Mouse (Mus musculus) Muller cell, postnatal 12 days (primary cell): ENCODE results near the gene Cyp4a30b.
"Not testable (repeated sequence)": the region's sequence is repeated elsewhere in the genome, so short reads cannot be mapped to it uniquely, and the experiment has no call there.

Experiments
- DNase-seq: peaks from one replicate; pipeline ENCODE4 v3.0.0-alpha.2; 2015; ENCODE audit errors: inconsistent ontology term

Cyp4a30b gene

DNA sequence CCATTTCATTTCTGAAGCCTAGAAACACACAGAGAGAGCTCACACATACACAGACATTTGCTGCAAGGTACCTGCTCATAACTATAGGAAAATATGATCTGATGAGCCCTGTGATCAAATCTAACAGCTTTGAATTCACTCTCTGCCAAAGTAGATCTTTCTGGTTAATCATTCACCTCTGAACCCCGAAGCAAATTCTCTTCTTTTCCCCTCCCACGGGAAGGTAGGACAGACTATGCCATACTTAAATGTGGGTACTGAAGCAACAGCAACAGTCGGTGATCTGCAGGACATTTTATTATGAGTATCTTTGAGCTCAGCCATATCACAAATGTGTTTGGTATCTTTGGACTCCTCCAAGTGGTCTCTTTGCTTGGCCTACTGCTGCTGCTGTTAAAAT lies at the start of gene Cyp4a30b:
Gene Cyp4a30b, plus strand, starts transcription at position 301 of the 400 bp plus-strand sequence.
- no peak for DNase-seq

- DNase-seq: not testable (repeated sequence)
Measured at GRCm38 (mm10) chr4:115411324-115411723, 41.1 kb upstream of the Cyp4a30b start, which contains the start of gene Cyp4a12b. Gene Cyp4a12b, plus strand, starts transcription at chr4:115411624.

- no peak for DNase-seq
Measured at GRCm38 (mm10) chr4:115450577-115451137, 1.7 kb upstream of the Cyp4a30b start.

DNA sequence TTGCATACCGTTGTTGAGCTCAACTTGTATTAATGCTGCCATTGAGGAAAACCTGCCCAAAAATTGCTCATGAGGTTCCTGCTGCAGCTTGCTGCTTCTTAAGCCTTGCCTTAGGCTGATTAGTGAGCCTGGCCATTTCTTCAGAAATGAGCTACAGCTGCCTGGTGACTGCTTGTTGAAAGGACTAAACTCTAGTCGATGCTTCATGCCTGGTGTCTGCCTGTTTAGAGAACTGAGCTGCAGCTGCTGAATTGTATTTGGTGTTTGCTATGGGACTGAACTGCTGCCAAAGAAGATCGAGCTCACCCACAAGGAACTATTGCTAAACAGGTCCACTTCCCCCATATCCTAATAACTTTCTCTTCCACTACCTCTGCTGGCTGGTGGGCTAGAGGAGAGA lies 21.2 kb downstream of the Cyp4a30b start:
- DNase-seq: not testable (repeated sequence)

GRCm38 (mm10) chr4:115476051-115476450 lies 23.6 kb downstream of the Cyp4a30b start:
- not testable (repeated sequence) for DNase-seq

DNA sequence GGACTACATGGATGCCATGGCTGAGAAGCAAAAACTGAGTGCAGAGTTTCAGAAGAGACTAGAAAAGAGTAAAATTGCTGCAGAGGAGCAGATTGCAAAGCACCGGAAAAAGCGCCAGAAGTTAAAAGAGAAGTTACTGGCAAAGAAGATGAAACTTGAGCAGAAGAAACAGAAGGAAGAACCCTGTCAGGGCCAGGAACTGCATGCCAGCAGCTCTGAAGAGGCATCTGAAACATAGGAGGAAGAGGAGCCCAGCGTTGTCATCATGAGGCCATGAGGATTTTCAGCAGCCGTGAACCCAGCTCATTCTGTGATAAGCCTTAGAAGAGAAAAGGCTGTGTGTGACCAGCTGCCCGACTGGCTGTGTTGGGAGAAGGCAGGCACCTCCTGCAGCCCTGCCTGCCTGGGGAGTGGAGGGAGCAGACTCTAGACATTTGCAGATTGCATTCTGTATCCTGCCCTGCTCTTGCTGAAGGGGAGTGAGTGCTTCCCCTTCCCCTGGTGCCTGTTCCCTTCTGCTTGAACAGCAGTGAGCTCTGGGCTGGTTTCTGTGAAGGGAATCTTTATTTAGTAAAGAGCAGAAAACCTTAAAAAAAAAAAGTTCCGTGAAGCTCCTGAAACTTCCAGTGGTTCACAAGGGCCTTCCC lies 28.7 kb downstream of the Cyp4a30b start:
- no peak for DNase-seq

DNA sequence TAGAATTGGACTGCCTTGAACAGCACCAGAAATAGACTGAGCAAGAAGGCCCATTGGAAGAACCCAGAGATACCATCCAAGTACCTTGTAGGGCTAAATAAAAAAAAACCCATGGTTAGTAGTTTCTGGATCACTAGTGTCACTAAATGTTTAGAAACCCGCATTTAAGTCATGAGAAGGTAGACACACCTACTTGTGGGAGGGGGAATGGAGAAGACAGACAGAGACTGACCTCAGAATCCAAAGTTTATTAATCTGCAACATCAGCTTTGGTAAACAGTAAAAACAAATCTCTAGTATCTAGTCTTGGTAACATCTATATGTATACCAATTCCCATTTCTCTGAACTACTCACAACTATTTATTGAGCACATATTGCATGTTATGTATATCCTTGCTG lies 43.6 kb downstream of the Cyp4a30b start, which contains the start of gene Cyp4a14:
Gene Cyp4a14, minus strand, starts transcription at position 142 of the 400 bp plus-strand sequence.
- DNase-seq: no peak

GRCm38 (mm10) chr4:115497466-115497865 lies 45.1 kb downstream of the Cyp4a30b start:
- no peak for DNase-seq

DNA sequence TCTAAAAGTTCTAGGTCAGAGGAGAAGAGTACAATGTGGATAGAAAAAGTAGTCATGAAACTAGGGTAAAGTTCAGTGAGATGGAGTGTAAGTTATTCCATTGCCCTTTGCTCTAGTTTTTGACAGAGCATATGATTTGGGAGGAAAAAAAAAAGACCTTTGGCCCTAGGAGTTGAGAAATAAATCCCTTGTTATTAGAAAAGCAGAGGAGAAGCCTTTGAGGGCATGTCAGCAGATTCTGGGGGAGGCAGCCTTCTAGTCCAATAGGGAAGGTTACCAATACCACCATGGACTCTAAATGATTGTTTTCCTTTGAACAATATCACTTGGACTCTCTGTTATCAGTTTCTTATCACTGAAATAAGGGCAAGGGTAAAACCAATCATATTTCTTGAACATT lies 61.6 kb downstream of the Cyp4a30b start:
- not testable (repeated sequence) for DNase-seq

- DNase-seq: not testable (repeated sequence)
Measured at GRCm38 (mm10) chr4:115518000-115518399, 65.6 kb downstream of the Cyp4a30b start, which contains the start of gene Cyp4a10. Gene Cyp4a10, plus strand, starts transcription at chr4:115518264.

DNA sequence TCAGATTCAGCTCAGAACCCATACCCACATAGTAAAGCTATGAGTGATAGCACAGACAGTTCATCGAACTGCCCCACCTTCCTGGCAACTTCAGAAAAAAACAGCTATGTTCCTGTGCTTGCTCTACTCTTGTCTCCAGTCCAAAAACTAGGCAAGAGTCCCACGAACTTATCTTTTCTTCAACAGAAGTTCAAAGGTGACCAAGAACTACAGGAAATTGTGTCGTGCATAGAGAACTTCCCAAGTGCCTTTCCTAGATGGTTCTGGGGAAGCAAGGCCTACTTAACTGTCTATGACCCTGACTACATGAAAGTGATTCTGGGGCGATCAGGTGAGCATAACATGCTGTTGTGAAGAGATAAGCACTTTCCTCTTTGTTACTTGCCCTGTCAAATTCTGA lies 67.0 kb downstream of the Cyp4a30b start:
- no peak for DNase-seq
